Mouse (Mus musculus) spleen, adult 2 months (tissue): Measurements from ENCODE around the gene Dnmt3a. TPM values are rescaled to one million over a fixed set of nuclear protein-coding genes. Genes with fewer than 3 reads are reported as not detected.

Experiments used
- DNase-seq, 2 experiments: peaks; one replicate each; pipeline versions ENCODE4 v3.0.0 to v3.0.0-alpha.2; 2012 to 2021; ENCODE audit warnings: low spot score in 2 of 2, low read depth in 1 of 2
- H3K27ac ChIP-seq: fragments of 200-500 bp; 2 replicates; pipeline ENCODE4 v1.5.1; 2012; ENCODE audit warnings: low read length, inconsistent platforms; ENCODE audit not compliant: insufficient read depth
- H3K27me3 ChIP-seq: fragments of 200-500 bp; 2 replicates; pipeline ENCODE4 v1.6.1; 2012; ENCODE audit warnings: mild to moderate bottlenecking, moderate library complexity, low read length, inconsistent platforms; ENCODE audit not compliant: control insufficient read depth, insufficient read depth
- H3K36me3 ChIP-seq: fragments of 200-500 bp; 2 replicates; pipeline ENCODE4 v1.6.1; 2012; ENCODE audit warnings: mild to moderate bottlenecking, low read length, inconsistent platforms; ENCODE audit not compliant: control insufficient read depth, insufficient read depth
- H3K4me1 ChIP-seq: fragments of 200-500 bp; 2 replicates; pipeline ENCODE4 v1.6.1; 2011; ENCODE audit warnings: inconsistent platforms; ENCODE audit not compliant: control insufficient read depth, insufficient read depth, insufficient read length
- H3K4me3 ChIP-seq: fragments of 200-500 bp; 2 replicates; pipeline ENCODE4 v1.5.1; 2011; ENCODE audit warnings: mild to moderate bottlenecking, inconsistent platforms; ENCODE audit not compliant: insufficient read depth, insufficient read length; ENCODE audit errors: extremely low read depth
- CTCF ChIP-seq: fragments of 200-500 bp; IDR thresholded peaks from 2 replicates; pipeline ENCODE4 v1.5.1; 2011; ENCODE audit warnings: mild to moderate bottlenecking, inconsistent platforms; ENCODE audit not compliant: insufficient read depth, insufficient read length, insufficient replicate concordance; ENCODE audit errors: extremely low read depth
- POLR2A ChIP-seq: fragments of 200-500 bp; IDR thresholded peaks from 2 replicates; pipeline ENCODE4 v1.6.1; 2011; ENCODE audit warnings: low read depth, low read length, inconsistent platforms
- WGBS: fragments of 180-500 bp; shearing (Covaris S2); methylation state at CpG from one replicate; pipeline ENCODE4 v1.1.7; 2018; 5-methylcytosine and 5-hydroxymethylcytosine counted together
- polyA plus RNA-seq: library from polyadenylated mRNA; depleted of rRNA; stranded (reverse); fragments of >200 nt; gene quantifications from 2 replicates; pipeline ENCODE4 v1.2.3, GENCODE M21; 2012

Dnmt3a gene
- polyA plus RNA-seq, 1 experiment = 19.3 TPM

GRCm38 (mm10) chr12:3855762-3856501 lies 50.1 kb downstream of the Dnmt3a start:
- DNase-seq = peak; percentile 15 to 46
- TF ChIP-seq CTCF = no peak
- TF ChIP-seq POLR2A = no peak
- Histone ChIP-seq H3K4me1 (peaks cover 16% of the 10 kb centered on the region; the same call in 1 of the 2 replicates), H3K36me3 (no peaks in the 10 kb centered on the region), H3K27me3 (no peaks in the 10 kb centered on the region), H3K27ac (peak overlapping the region; percentile 76), H3K4me3 (no peak overlapping the region)
- WGBS = 5% methylated on average over 7 of the region's 7 CpGs

GRCm38 (mm10) chr12:3856748-3857147 lies 50.9 kb downstream of the Dnmt3a start:
- 48% methylated on average over 2 of the region's 2 CpGs for WGBS
- H3K4me3 ChIP-seq = no peak overlapping the region
- 0 out of 2 replicates have a peak overlapping the region, but pooled peaks have one; percentile 76 for H3K27ac ChIP-seq
- no peak for TF ChIP-seq POLR2A
- TF ChIP-seq CTCF = no peak
- no peaks in the 10 kb centered on the region for H3K36me3 ChIP-seq
- peaks cover 20% of the 10 kb centered on the region; the same call in 1 of the 2 replicates for H3K4me1 ChIP-seq
- H3K27me3 ChIP-seq = no peaks in the 10 kb centered on the region
- no peak for DNase-seq

GRCm38 (mm10) chr12:3857231-3857630 lies 51.4 kb downstream of the Dnmt3a start:
- H3K4me1 ChIP-seq = peaks cover 23% of the 10 kb centered on the region; the same call in 1 of the 2 replicates
- H3K36me3 ChIP-seq = no peaks in the 10 kb centered on the region; the same call in 1 of the 2 replicates
- 77% methylated on average over 3 of the region's 3 CpGs for WGBS
- H3K27ac ChIP-seq = no peak overlapping the region
- no peak for DNase-seq
- H3K27me3 ChIP-seq = no peaks in the 10 kb centered on the region
- H3K4me3 ChIP-seq = no peak overlapping the region
- TF ChIP-seq CTCF (no peak), POLR2A (no peak)

GRCm38 (mm10) chr12:3857773-3858172 lies 52.0 kb downstream of the Dnmt3a start:
- no peak for TF ChIP-seq CTCF
- TF ChIP-seq POLR2A = no peak
- DNase-seq = no peak
- peaks cover 23% of the 10 kb centered on the region; the same call in 1 of the 2 replicates for H3K4me1 ChIP-seq

GRCm38 (mm10) chr12:3858754-3859153 lies 52.9 kb downstream of the Dnmt3a start:
- TF ChIP-seq POLR2A (no peak), CTCF (no peak)
- peaks cover 23% of the 10 kb centered on the region; the same call in 1 of the 2 replicates for H3K4me1 ChIP-seq
- no peak overlapping the region for H3K27ac ChIP-seq
- H3K4me3 ChIP-seq = no peak overlapping the region
- DNase-seq = no peak
- no peaks in the 10 kb centered on the region for H3K27me3 ChIP-seq
- H3K36me3 ChIP-seq = no peaks in the 10 kb centered on the region; the same call in 1 of the 2 replicates
- 89% methylated on average over 4 of the region's 4 CpGs for WGBS

More at GRCm38 (mm10) chr12:3857773-3858172, 52.0 kb downstream of the Dnmt3a start:
- 85% methylated on average over 9 of the region's 9 CpGs for WGBS
- H3K36me3 ChIP-seq = no peaks in the 10 kb centered on the region; the same call in 1 of the 2 replicates
- H3K27ac ChIP-seq = no peak overlapping the region
- no peaks in the 10 kb centered on the region for H3K27me3 ChIP-seq
- no peak overlapping the region for H3K4me3 ChIP-seq

- no peak overlapping the region for H3K27ac ChIP-seq
- TF ChIP-seq CTCF (no peak), POLR2A (no peak)
- no peak for DNase-seq
- no peaks in the 10 kb centered on the region for H3K27me3 ChIP-seq
- peaks cover 23% of the 10 kb centered on the region; the same call in 1 of the 2 replicates for H3K4me1 ChIP-seq
- H3K4me3 ChIP-seq = no peak overlapping the region
- no peaks in the 10 kb centered on the region; the same call in 1 of the 2 replicates for H3K36me3 ChIP-seq
- WGBS = 84% methylated on average over 3 of the region's 3 CpGs
These were observed 53.7 kb downstream of the Dnmt3a start for GRCm38 (mm10) chr12:3859545-3859944.

- Histone ChIP-seq H3K27me3 (no peaks in the 10 kb centered on the region), H3K4me3 (no peak overlapping the region), H3K27ac (no peak overlapping the region), H3K4me1 (peaks cover 23% of the 10 kb centered on the region; the same call in 1 of the 2 replicates), H3K36me3 (no peaks in the 10 kb centered on the region; the same call in 1 of the 2 replicates)
- WGBS = 84% methylated on average over 5 of the region's 5 CpGs
- TF ChIP-seq CTCF = no peak
- no peak for TF ChIP-seq POLR2A
- DNase-seq = no peak
These were observed 54.2 kb downstream of the Dnmt3a start for GRCm38 (mm10) chr12:3860005-3860404.
